Mouse (Mus musculus): ENCODE measurements around the gene Olfr1388. TPM values are rescaled to one million over a fixed set of nuclear protein-coding genes. Genes with fewer than 3 reads are reported as not detected.

Gene Olfr1388
- polyA plus RNA-seq (2012; ENCODE audit: low replicate concordance) = not detected in 2 replicates

DNA sequence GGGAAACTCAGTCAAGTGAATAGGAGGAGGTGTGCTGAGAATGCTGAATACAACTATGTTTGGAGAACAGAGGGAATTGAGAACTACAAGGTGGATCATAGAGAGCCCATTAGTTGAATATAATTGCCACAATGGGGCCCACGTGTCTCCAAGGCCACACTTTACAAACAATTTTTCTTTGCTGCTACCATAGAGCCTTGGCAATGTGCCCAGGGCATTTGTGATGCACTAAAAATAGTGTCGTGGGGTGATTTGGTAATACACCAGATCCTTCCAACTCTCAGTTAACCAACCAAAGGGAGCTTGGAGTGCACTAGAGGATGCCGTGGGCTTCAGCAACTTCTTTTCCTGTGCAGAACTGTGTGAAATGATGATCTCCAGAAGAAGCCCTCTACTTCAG lies at the start of gene Olfr1388:
Gene Olfr1388, plus strand, starts transcription at position 214 of the 400 bp plus-strand sequence.

DNA sequence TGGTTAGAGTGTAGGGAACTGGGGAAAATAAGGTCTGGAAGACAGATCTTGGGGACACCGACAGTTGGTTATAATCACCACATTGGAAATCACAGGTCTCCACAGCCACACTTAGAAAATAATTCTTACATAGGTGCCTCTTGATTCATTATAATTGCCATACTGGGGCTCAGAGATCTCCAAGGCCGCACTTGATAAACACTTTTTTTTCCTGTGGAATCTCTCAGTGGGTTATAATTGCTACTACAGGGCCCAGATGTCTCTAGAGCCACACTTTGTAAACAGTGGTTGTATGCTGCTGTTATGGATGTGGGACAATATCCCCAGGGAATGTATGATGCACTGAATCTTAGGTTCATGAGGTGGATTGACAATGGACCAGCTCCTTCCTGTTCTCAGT lies 13.7 kb upstream of the Olfr1388 start, which contains the start of gene Olfr1389:
Gene Olfr1389, plus strand, starts transcription at position 301 of the 400 bp plus-strand sequence.

DNA sequence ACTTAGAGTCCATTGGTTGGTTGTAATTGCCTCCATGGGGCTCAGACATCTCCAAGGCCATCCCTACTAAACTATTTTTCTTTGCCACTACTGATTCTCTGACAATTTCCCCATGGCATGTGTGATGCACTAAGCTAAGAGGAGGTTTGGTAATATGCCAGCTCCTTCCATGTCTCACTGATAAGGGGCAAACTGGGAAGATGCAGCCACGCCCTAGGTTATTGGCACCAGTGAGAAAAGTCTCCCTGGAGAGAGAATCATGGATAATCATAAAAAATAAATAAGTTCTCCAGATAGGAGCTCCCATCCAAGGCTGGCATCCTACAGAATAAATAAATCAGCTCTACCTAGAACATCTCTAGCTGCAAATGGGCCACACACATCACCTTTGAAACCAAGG lies 18.6 kb downstream of the Olfr1388 start, which contains the start of gene Olfr1387:
Gene Olfr1387, plus strand, starts transcription at position 301 of the 400 bp plus-strand sequence.

DNA sequence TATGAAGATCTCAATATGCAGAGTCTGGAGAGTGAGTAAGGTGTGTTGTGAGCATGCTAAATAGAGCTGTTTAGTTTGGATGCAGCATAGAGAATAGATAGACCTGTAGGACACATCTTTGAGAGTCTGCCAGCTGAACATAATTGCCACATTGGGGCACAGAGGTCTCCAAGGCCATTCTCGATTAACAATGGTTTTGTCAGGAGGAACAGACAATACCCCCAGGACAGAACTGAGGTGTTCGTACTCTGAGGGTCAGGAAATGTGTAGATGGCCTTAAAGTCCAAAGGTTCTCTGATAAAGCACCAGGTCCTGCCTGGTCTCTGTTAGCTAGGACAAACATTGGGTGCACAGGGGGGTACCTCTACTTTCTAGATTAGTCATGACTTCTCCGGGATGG lies 28.3 kb downstream of the Olfr1388 start, which contains the start of gene Olfr1386:
Gene Olfr1386, plus strand, starts transcription at position 301 of the 400 bp plus-strand sequence.

DNA sequence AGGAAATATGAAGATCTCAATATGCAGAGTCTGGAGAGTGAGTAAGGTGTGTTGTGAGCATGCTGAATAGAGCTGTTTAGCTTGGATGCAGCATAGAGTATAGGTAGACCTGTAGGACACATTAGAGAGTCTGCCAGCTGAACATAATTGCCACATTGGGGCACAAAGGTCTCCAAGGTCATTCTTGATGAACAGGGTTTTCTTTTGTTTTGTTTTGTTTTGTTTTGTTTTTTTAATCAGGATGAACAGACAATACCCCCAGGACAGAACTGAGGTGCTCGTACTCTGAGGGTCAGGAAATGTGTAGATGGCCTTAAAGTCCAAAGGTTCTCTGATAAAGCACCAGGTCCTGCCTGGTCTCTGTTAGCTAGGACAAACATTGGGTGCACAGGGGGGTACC lies 52.3 kb downstream of the Olfr1388 start, which contains the start of gene Olfr1385:
Gene Olfr1385, plus strand, starts transcription at position 301 of the 400 bp plus-strand sequence.

Other genes starting within 250 kb of the Olfr1388 start
- gene Btnl9, start 249.5 kb upstream of the Olfr1388 start, polyA plus RNA-seq (2012; ENCODE audit: low replicate concordance) = 0.81 and 2.0 TPM in 2 replicates
- gene Zfp62, start 233.3 kb upstream of the Olfr1388 start, polyA plus RNA-seq (2012; ENCODE audit: low replicate concordance) = 13.0 and 14.0 TPM in 2 replicates
- 202 and 412 TPM in 2 replicates for gene Mgat1, start 192.4 kb upstream of the Olfr1388 start, polyA plus RNA-seq (2012; ENCODE audit: low replicate concordance)
- gene Olfr1393, start 158.3 kb upstream of the Olfr1388 start, polyA plus RNA-seq (2012; ENCODE audit: low replicate concordance) = not detected in 2 replicates
- gene Olfr1392, start 151.3 kb upstream of the Olfr1388 start, polyA plus RNA-seq (2012; ENCODE audit: low replicate concordance) = 0.03 TPM in 1 of 2 replicates, not detected in the other
- gene Olfr10, start 131.9 kb upstream of the Olfr1388 start, polyA plus RNA-seq (2012; ENCODE audit: low replicate concordance) = 0.04 TPM in 1 of 2 replicates, not detected in the other
- gene Olfr1391, start 113.9 kb upstream of the Olfr1388 start, polyA plus RNA-seq (2012; ENCODE audit: low replicate concordance) = not detected in 2 replicates
- not detected in 2 replicates for gene Olfr1390, start 101.4 kb upstream of the Olfr1388 start, polyA plus RNA-seq (2012; ENCODE audit: low replicate concordance)
- not detected in 2 replicates for gene Olfr1389, start 13.6 kb upstream of the Olfr1388 start, polyA plus RNA-seq (2012; ENCODE audit: low replicate concordance)
- gene Olfr1387, start 18.7 kb downstream of the Olfr1388 start, polyA plus RNA-seq (2012; ENCODE audit: low replicate concordance) = not detected in 2 replicates
- not detected in 2 replicates for gene Olfr1386, start 28.4 kb downstream of the Olfr1388 start, polyA plus RNA-seq (2012; ENCODE audit: low replicate concordance)
- not detected in 2 replicates for gene Olfr1385, start 52.4 kb downstream of the Olfr1388 start, polyA plus RNA-seq (2012; ENCODE audit: low replicate concordance)
- not detected in 2 replicates for gene Olfr1384, start 70.1 kb downstream of the Olfr1388 start, polyA plus RNA-seq (2012; ENCODE audit: low replicate concordance)
- not detected in 2 replicates for gene Olfr1383, start 83.0 kb downstream of the Olfr1388 start, polyA plus RNA-seq (2012; ENCODE audit: low replicate concordance)
- gene Olfr1382, start 91.6 kb downstream of the Olfr1388 start, polyA plus RNA-seq (2012; ENCODE audit: low replicate concordance) = not detected in 2 replicates
- gene Olfr1381, start 106.8 kb downstream of the Olfr1388 start, polyA plus RNA-seq (2012; ENCODE audit: low replicate concordance) = not detected in 2 replicates
- not detected in 2 replicates for gene Olfr1380, start 120.3 kb downstream of the Olfr1388 start, polyA plus RNA-seq (2012; ENCODE audit: low replicate concordance)
- 0.18 and 1.1 TPM in 2 replicates for gene Flt4, start 172.6 kb downstream of the Olfr1388 start, polyA plus RNA-seq (2012; ENCODE audit: low replicate concordance)
- gene Scgb3a1, start 227.0 kb downstream of the Olfr1388 start, polyA plus RNA-seq (2012; ENCODE audit: low replicate concordance) = not detected in 2 replicates